Mouse (Mus musculus) embryonic facial prominence, embryonic 14.5 days (tissue): Measurements from ENCODE around the gene Krit1. TPM values are rescaled to one million over a fixed set of nuclear protein-coding genes. Genes with fewer than 3 reads are reported as not detected.
"Not testable (repeated sequence)": the region's sequence is repeated elsewhere in the genome, so short reads cannot be mapped to it uniquely, and the experiment has no call there.

Experiments used
- ATAC-seq: fragments of 200-750 bp; cut with Nextera tagmentation; 2 replicates; pipeline ENCODE4 v1.8.0; 2017; ENCODE audit warnings: low read depth, moderate number of reproducible peaks, moderate TSS enrichment
- DNase-seq: peaks from one replicate; pipeline ENCODE4 v3.0.0-alpha.2; 2015; ENCODE audit warnings: low spot score
- H3K27ac ChIP-seq: fragments of 300-500 bp; sonication (generic); replicated peaks from 2 replicates; pipeline ENCODE4 v1.5.1; 2014; ENCODE audit warnings: low read depth, mild to moderate bottlenecking, low read length, moderate library complexity
- H3K27me3 ChIP-seq: fragments of 300-500 bp; sonication (generic); replicated peaks from 2 replicates; pipeline ENCODE4 v1.6.1; 2014; ENCODE audit warnings: low read length; ENCODE audit not compliant: control insufficient read depth, insufficient read depth
- H3K36me3 ChIP-seq: fragments of 300-500 bp; sonication (generic); 2 replicates; pipeline ENCODE4 v1.6.1; 2014; ENCODE audit warnings: low read length, mixed read lengths; ENCODE audit not compliant: control insufficient read depth, insufficient read depth
- H3K4me1 ChIP-seq: fragments of 300-500 bp; sonication (generic); 2 replicates; pipeline ENCODE4 v1.6.1; 2014; ENCODE audit warnings: antibody characterized with exemption, low read length; ENCODE audit not compliant: control insufficient read depth, insufficient read depth
- H3K4me2 ChIP-seq: fragments of 300-500 bp; sonication (generic); 2 replicates; pipeline ENCODE4 v1.6.1; 2014; ENCODE audit warnings: low read depth, mild to moderate bottlenecking, low read length, moderate library complexity, mixed read lengths
- H3K4me3 ChIP-seq: fragments of 300-500 bp; sonication (generic); 2 replicates; pipeline ENCODE4 v1.5.1; 2014; ENCODE audit warnings: low read depth, mild to moderate bottlenecking, low read length
- H3K9ac ChIP-seq: fragments of 300-500 bp; sonication (generic); 2 replicates; pipeline ENCODE4 v1.6.1; 2014; ENCODE audit warnings: low read depth, mild to moderate bottlenecking, low read length, moderate library complexity, mixed read lengths
- H3K9me3 ChIP-seq: fragments of 300-500 bp; sonication (generic); 2 replicates; pipeline ENCODE4 v1.6.1; 2016; ENCODE audit warnings: low read length; ENCODE audit not compliant: control insufficient read depth
- WGBS: fragments of 180-500 bp; shearing (Covaris S2); extraction: QIAGEN DNeasy Blood & Tissue Kit; methylation state at CpG from one replicate; pipeline ENCODE4 v1.1.7; 2014; 5-methylcytosine and 5-hydroxymethylcytosine counted together
- polyA plus RNA-seq: library from polyadenylated mRNA; unstranded; fragments of >200 nt; fragmentation: Nextera tagmentation; extraction: Ambion mirVana; gene quantifications from 2 replicates; pipeline ENCODE4 v1.2.1, GENCODE M21; 2014

The Krit1 gene
- polyA plus RNA-seq, 1 experiment from 2014 or later, result 34.4 TPM

DNA sequence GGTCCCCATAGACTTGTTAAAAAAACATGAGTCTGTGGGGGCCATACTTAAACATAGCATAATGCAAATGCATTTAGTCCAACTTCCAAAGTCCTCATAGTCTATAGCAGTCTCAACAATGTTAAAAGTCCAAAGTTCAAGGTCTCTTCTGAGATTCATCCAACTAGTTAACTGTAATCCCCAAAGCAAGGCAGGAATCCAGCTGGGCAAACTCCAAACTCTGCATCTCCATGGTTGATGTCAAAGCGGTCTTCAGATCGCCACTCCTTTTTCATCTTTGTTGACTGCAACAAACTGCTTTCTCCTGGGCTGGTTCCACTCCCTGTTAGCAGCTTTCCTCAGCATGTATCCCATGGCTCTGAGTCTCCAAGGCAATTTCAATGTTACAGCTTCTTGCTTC is 5.9 kb upstream of the Krit1 start:
- 98% methylated on average over 2 of the region's 2 CpGs for WGBS
- H3K27me3 ChIP-seq, DNase-seq, H3K4me2 ChIP-seq, H3K27ac ChIP-seq, H3K9me3 ChIP-seq, H3K4me3 ChIP-seq, ATAC-seq, H3K36me3 ChIP-seq, H3K9ac ChIP-seq, H3K4me1 ChIP-seq: not testable (repeated sequence)

DNA sequence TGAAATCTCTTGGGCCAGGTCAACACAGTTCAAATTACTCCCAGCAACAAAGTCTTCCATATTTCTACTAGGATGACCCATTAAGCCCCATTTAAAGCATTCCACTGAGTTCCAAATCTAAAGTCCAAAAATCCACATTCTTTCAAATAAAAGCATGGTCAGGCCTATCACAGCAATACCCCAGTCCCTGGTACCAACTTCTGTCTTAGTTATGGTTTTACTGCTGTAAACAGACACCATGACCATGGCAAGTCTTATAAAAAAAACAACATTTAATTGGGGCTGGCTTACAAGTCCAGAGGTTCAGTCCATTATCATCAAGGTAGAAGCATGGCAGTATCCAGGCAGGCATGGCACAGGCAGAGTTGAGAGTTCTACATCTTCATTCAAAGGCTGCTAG is 4.3 kb upstream of the Krit1 start:
- H3K9me3 ChIP-seq, H3K4me3 ChIP-seq, H3K36me3 ChIP-seq, DNase-seq, H3K4me2 ChIP-seq, H3K27ac ChIP-seq, ATAC-seq, H3K9ac ChIP-seq, H3K27me3 ChIP-seq, H3K4me1 ChIP-seq: not testable (repeated sequence)

DNA sequence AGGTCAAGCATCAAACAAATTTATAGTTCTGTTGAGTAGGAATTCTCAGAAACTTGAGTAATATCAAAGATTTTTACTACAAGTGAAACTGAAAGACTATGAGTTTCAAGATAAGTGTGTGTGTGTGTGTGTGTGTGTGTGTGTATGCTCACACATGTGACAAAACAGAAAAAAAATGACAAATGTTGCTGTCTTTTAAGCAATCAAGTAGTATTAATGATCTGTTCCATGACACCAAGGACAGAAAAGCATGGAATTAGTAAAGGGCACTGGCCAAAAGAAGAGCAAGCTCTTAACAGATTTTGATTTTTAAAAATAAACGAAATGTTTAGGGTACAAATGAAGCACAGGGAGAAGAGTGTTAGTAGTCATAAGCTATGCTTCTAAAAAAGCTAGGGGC is 2.9 kb upstream of the Krit1 start:
- no peaks in the 10 kb centered on the region for H3K9me3 ChIP-seq
- no peak overlapping the region for H3K4me2 ChIP-seq
- no peaks in the 10 kb centered on the region for H3K36me3 ChIP-seq
- 78% methylated on average over 1 of the region's 1 CpGs for WGBS
- H3K4me3 ChIP-seq, result no peak overlapping the region
- H3K4me1 ChIP-seq, result peaks cover 6% of the 10 kb centered on the region
- no peak overlapping the region for H3K27ac ChIP-seq
- ATAC-seq (no peak), DNase-seq (no peak)
- H3K27me3 ChIP-seq, result no peaks in the 10 kb centered on the region
- H3K9ac ChIP-seq, result no peak overlapping the region

DNA sequence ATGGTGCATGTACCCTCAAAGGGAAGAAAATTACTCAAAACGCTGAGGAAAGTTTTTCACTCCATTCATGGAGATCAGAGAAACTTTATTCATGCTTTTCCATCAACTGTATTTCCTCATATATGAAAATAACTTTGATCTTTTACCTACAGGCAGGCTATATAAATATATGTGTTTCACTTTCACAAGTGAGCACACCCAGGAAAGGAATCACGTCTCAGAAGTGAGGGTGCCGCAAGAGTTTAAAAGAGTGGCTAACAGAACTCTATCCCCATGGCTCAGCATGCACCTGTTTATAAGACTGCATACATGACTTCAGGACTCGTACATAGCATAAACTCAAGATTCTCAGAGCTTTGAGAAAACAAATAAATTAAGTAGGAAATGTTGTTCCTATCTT is 2.1 kb upstream of the Krit1 start:
- ATAC-seq (no peak), DNase-seq (no peak)
- Histone ChIP-seq H3K27ac (no peak overlapping the region), H3K4me2 (peak overlapping the region; percentile 31), H3K4me3 (no peak overlapping the region; the same call in 1 of the 2 replicates), H3K4me1 (peaks cover 6% of the 10 kb centered on the region), H3K27me3 (no peaks in the 10 kb centered on the region), H3K9ac (no peak overlapping the region), H3K36me3 (no peaks in the 10 kb centered on the region), H3K9me3 (no peaks in the 10 kb centered on the region)
- 72% methylated on average over 4 of the region's 4 CpGs for WGBS

DNA sequence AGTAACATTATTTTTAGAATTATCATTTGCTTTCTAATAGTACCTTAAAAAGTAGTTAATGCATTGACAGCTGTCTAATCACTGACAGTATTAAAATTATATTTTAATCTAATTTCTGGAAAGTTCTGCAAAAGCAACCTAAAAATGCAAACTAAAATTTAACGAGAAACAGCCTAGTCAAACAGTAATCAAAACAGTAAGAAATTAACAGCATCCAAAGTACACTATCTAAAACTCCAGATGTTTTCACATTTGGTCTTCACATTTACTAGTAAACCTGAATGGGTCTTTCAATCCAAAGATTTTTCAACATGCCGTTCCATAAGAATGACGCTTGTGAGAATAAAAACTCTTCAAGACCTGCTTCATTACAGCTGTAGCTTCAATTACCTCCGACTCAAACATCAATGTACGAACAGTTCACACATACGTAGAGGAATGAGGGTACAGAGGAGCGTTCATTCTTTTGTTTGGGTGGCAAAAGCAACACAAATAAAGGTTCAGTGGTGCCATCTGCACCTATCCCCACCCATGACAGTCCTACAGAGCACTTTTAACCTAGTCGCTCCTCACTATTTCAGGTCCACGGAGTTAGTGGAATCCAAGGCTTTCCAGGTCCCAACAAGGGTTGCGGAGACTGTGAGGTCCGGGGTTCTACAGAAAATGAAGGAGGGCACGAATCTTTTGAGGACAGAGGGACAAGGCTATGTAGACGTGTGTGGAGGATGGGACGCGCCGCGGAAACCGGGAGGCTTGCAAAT is 1.1 kb upstream of the Krit1 start:
- H3K4me3 ChIP-seq, result peak overlapping the region; percentile 85
- ATAC-seq (no peak), DNase-seq (peak; percentile 9)
- peak overlapping the region; percentile 78 for H3K4me2 ChIP-seq
- peak overlapping the region; percentile 82; the same call in 1 of the 2 replicates for H3K27ac ChIP-seq
- 4% methylated on average over 18 of the region's 18 CpGs for WGBS
- H3K4me1 ChIP-seq, result peaks cover 6% of the 10 kb centered on the region
- peak overlapping the region; percentile 84 for H3K9ac ChIP-seq
- H3K27me3 ChIP-seq, result no peaks in the 10 kb centered on the region
- H3K36me3 ChIP-seq, result no peaks in the 10 kb centered on the region
- H3K9me3 ChIP-seq, result no peaks in the 10 kb centered on the region

DNA sequence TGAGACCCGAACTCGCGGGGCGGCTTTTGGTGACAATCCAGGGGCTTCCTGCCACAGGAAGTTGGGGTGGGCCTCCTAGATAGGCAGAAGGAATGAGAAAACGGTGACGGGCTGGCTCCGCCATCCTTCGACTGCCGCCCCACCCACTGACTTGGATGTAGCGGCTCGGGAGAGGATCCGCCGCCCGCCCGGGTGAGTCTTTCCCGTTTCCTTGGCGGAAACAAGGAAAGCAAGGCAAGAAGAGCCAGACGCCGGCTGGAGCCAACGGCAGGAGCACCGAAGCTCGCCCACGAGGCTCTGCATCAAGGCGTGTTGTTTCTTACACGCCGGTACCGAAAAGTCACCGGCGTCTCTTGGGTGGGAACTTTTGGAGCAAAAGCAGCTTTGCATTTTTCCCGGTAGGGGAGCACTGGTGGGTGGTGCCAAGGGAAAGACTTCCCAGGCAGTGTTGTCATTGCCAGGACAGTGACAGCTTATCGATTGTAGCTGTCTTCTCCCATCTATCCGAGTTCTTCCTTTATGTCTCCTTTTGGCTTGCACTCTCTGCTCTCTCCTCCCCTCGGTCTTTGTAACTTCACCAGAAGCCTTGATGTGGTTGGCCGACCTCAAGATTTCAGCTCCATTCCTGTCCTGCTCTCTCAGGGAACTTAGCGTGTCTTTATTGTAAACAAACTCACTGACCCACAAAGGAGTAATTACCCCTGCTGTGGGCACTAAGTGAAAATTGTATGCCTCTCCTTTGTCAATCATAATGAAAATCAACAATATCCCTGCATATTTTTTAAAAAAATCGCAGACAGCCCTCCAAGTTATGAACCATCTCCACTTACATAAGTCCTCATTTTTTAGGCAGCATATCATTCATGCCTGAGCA is 545 bp downstream of the Krit1 start:
- peak; percentile 83 for ATAC-seq
- Histone ChIP-seq H3K4me2 (peak overlapping the region; percentile 78), H3K27me3 (no peaks in the 10 kb centered on the region), H3K4me1 (peaks cover 6% of the 10 kb centered on the region), H3K4me3 (peak overlapping the region; percentile 85), H3K36me3 (0 out of 2 replicates have a peak, but pooled peaks cover 4% of the 10 kb centered on the region), H3K9me3 (no peaks in the 10 kb centered on the region), H3K9ac (peak overlapping the region; percentile 84), H3K27ac (peak overlapping the region; percentile 82)
- under 1% methylated on average over 36 of the region's 36 CpGs for WGBS
- DNase-seq, result peak; percentile 64

DNA sequence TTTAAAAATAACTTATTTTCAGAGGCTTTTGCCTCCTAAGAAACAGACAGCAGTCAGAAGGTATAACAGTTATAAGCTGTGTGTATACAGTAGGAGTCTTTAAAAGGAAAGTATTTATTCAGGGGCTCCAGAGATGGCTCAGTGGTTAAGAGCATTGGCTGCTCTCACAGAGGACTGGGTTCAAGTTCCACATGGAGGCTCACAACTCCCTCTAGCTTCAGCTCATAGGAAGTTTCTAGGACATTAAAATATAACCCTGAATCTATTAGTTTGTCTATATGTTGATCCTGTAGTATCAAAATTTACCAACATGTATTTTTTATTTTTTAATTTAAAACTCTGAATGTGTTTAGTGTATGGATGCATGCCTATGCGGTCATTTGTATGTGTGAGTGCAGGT is 5.5 kb downstream of the Krit1 start:
- ATAC-seq (no peak), DNase-seq (no peak)
- Histone ChIP-seq H3K4me2 (no peak overlapping the region), H3K9me3 (no peaks in the 10 kb centered on the region), H3K27me3 (no peaks in the 10 kb centered on the region), H3K27ac (no peak overlapping the region), H3K9ac (no peak overlapping the region), H3K4me1 (no peaks in the 10 kb centered on the region), H3K4me3 (no peak overlapping the region), H3K36me3 (peaks cover 30% of the 10 kb centered on the region)
- WGBS, result 96% methylated on average over 1 of the region's 1 CpGs

DNA sequence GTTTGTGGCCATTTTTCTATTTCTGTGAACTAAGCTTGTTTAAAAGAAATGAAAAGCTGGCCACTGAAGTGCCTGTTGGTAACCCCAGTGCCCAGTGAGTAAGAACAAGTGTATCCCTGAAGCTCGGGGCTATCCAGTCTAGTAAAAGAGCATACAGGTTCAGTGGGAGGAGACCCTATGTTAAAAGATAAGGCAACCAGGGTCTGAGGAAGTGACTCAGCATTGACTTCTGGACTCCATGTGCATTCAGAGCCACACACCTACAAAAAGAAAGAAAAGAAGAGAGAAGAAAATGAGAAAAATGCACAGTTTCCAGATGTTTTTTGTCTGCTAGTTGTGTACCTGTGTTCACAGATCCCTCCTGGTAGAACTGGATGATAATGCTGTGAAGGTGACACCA is 31.1 kb downstream of the Krit1 start:
- DNase-seq, result no peak
- Histone ChIP-seq H3K27ac (no peak overlapping the region), H3K36me3 (peaks cover 54% of the 10 kb centered on the region), H3K4me2 (no peak overlapping the region), H3K9ac (no peak overlapping the region), H3K4me3 (no peak overlapping the region), H3K4me1 (no peaks in the 10 kb centered on the region), H3K9me3 (peaks cover 10% of the 10 kb centered on the region; the same call in 1 of the 2 replicates), H3K27me3 (no peaks in the 10 kb centered on the region)
- no peak for ATAC-seq
- 83% methylated on average over 1 of the region's 1 CpGs for WGBS
